Mouse (Mus musculus) left cerebral cortex, adult 9 months (tissue): Measurements from ENCODE around the gene Rcn2.
A peak's percentile ranks its signal among the peaks of the same experiment; 100 is the strongest.
"Not testable (repeated sequence)": the region's sequence is repeated elsewhere in the genome, so short reads cannot be mapped to it uniquely, and the experiment has no call there.

Source experiments
- DNase-seq, 2 experiments: peaks; one replicate each; pipeline ENCODE4 v3.0.0; 2022; ENCODE audit warnings: low spot score in 2 of 2

The Rcn2 gene

GRCm38 (mm10) chr9:56041372-56042180, at the start of gene Rcn2:
TSS of gene Rcn2 (plus strand) at chr9:56041845.
- peak; percentile 86 to 96 for DNase-seq

- not testable (repeated sequence) for DNase-seq
These were observed 37.0 kb upstream of the Rcn2 start for GRCm38 (mm10) chr9:56004679-56005078.

GRCm38 (mm10) chr9:56010450-56010849, 31.2 kb upstream of the Rcn2 start, which contains the start of gene 4930563M21Rik:
TSS of gene 4930563M21Rik (minus strand) at chr9:56010550.
- no peak for DNase-seq

GRCm38 (mm10) chr9:56024772-56025171, 16.9 kb upstream of the Rcn2 start:
- no peak for DNase-seq

DNA sequence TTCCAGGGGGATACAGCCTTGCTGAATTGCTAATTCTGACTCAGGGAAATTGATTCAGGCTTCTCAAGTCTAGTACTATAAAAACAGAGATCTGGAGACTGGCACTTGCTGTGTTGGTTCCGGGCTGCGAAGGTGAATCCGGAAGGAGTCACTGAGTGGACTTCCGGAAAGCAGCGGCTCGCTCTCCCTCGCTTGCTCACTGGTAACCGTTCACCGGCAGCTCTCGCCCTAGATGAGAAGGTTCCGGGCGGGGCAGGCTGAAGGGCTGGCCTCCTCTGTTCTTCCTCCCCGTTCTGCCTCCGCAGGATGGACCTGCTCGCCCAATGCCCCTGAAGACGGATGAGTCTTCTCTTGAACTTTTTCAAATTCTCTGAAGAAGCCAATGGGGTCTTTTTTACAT, 14.4 kb upstream of the Rcn2 start:
- no peak for DNase-seq

GRCm38 (mm10) chr9:56032219-56032618, 9.4 kb upstream of the Rcn2 start:
- DNase-seq = no peak

GRCm38 (mm10) chr9:56042181-56042621, 556 bp downstream of the Rcn2 start:
- no peak for DNase-seq

- no peak for DNase-seq
These were observed 12.2 kb downstream of the Rcn2 start for GRCm38 (mm10) chr9:56053796-56054195.

DNA sequence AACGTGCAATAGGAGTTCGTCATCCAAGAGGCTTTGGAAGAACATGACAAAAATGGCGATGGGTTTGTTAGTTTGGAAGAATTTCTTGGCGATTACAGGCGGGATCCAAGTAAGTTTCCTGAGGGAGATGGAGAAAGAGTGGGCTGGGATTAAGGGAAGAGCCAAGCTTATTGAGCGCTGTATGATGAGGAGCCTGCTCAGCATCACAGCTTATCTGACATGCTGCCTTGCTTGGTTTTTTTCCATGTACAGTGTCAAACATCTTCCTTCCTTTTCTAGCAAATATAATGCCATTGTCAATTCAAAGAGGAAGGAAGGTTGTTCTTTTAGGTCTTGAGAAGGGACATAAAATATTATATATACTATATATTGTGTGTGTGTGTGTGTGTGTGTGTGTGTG, 14.5 kb downstream of the Rcn2 start:
- DNase-seq = no peak

GRCm38 (mm10) chr9:56062336-56062735, 20.7 kb downstream of the Rcn2 start:
- no peak for DNase-seq

DNA sequence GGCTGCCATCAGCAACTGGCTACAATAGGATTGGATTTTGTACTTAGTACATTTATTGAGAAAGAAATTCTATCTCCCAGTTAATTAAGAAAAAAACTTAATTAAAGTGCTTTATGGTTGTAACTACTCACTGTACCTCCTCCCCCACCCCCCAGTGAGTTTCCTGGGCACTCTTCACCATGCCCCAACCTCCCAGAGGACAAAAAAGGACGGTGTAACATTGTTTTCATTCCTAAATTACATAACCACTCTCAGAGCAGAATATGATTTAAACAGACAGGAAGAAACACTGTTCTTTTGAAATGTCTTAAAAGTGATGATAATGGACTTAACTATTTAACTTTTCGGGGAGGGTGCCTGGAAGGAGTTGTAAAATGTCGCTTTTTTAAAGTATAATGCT, 23.4 kb downstream of the Rcn2 start:
- no peak for DNase-seq

GRCm38 (mm10) chr9:56067964-56068363, 26.3 kb downstream of the Rcn2 start:
- DNase-seq = no peak

- DNase-seq = no peak
These were observed 27.0 kb downstream of the Rcn2 start for GRCm38 (mm10) chr9:56068630-56069029.

DNA sequence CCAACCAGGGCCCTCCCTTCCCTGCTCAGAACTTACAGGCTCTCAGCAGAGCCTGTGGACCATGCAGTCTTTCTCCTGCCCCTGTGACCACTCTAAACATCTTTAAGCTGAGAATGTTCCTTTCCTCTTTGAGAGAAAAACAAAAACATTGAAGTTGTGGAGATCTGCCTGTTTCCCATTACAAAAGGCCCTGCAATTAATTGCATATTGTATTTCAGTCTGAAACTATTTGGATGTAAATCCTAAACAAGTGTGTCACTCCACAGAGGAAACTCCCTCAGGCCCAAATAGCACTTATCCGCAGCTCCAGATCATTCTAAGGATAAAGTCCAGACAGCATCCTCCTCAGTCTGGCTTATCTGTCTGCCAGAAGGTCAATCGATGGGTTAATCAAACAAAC, 31.2 kb downstream of the Rcn2 start:
- no peak for DNase-seq

DNA sequence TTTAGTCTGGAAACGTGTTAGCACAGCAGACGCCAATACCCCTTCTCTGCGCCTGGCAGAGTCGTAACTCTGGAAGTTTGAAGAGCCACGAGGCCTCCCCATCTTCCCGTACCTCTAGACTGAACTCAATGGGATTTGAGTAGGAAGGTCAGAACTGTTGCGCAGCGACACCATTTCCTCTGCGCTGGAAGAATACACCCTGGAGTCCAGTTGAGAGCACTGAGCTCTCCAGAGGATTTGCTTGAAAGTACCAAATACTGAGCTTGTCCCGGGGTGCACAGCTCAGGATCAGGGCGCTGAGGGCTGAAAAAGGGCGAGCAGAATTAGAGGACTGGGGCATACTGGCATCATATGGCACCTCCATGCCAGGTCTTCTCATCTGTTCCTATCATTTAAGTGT, 33.2 kb downstream of the Rcn2 start:
- no peak for DNase-seq

- DNase-seq = peak; percentile 31 to 68
These were observed 33.6 kb downstream of the Rcn2 start for GRCm38 (mm10) chr9:56075264-56075663.

DNA sequence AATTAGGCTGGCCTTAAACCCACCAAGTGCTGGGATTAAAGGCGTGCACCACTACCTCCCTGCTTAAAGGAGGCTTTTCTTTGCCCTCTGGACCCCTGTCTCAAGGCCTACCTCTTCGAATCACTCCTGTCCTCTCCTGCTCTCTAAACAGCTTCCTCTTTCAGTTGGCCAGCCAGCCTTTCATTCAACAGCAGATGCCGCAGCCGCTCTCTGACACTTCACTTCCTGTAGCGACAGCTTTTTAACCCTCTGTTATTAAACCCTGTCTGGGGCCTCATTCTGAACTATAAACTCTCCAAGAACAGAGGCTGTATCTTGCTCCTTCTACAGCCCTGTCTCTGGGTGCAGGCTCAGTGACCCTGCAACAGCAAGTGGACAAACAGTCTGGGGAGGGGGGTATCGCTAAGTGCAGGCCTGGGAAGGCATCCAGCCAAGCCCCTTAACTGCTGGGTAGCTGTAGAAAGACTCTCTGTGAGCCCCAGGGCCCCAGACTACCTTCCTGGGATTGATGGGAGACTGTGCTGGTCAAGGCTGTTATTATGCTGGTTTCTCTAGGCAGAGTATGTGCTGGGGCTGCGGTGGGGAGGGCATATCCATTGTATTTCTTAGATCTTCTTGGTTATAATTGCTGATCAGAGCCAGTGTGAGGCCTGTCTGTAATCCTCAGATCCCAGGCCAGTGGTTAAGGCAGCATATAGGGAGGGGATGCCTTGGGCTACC, 34.4 kb downstream of the Rcn2 start:
- no peak for DNase-seq

DNA sequence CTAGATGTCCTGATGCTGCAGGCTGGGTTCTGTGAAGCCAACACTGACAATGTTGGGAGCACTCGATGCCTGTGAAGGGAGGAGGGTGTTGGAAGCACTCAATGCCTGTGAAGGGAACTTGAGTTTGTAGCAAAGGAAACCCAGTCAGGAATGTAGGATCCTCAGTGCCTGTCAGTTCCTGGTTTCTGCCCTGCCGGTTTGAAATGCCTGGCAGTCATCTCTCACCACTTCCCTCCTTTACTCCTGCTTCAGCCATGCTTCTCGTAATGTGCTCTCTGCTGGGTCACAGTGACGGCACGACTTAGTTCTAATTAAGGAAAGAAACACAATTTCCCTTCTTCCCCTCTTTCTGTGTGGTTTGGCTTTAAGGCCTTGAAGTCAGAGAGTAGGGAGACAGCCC, 37.9 kb downstream of the Rcn2 start:
- DNase-seq = no peak

GRCm38 (mm10) chr9:56086524-56086923, 44.9 kb downstream of the Rcn2 start:
- no peak for DNase-seq

- DNase-seq = peak in 1 of 2 experiments; percentile 55
These were observed 48.3 kb downstream of the Rcn2 start, which contains the start of gene Pstpip1 for GRCm38 (mm10) chr9:56089778-56090520. TSS of gene Pstpip1 (plus strand) at chr9:56089962.

DNA sequence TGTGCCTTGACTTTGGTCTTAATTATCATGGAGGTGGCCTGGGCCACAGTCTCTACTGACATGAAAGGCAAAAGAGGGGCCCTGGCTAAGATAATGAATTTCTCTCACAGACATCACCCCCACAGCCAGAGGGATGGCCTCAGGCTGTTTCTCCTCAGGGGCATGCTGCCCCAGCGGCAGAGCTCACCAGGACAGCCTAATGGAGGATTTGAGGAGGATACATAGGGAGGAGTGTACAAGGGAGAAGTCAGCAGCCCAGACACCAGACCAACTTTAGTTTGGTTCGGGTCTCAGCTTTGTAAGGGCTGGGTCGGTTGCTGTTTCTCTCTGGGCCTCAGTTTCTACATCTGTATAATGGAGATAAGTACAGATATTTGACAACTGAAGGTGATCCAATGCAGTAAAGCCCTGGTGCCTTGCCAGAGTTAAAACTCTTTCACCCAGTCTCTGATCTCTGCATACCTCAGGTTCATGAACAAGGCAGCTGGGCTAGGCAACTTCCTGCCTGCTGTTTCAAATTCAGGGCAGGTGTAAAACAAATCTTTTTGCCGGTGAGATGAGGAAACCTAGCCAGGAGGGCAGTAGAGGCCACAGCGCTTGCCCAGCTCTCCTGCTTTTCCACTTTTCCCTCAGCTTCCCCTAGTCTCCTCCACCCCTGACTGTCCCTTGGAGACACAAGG, 49.0 kb downstream of the Rcn2 start:
- no peak for DNase-seq

GRCm38 (mm10) chr9:56092102-56092501, 50.5 kb downstream of the Rcn2 start:
- DNase-seq = no peak
